Mouse (Mus musculus) stomach, postnatal 0 days (tissue): ENCODE data around the gene H2-Ab1.

Experiments used
- CTCF ChIP-seq: IDR thresholded peaks from 2 replicates; pipeline ENCODE4 v1.5.1; 2016; ENCODE audit warnings: antibody characterized with exemption, low read depth, mild to moderate bottlenecking, moderate library complexity
- EP300 ChIP-seq: optimal IDR thresholded peaks from 2 replicates; pipeline ENCODE3; 2016; ENCODE audit warnings: antibody characterized with exemption

DNA sequence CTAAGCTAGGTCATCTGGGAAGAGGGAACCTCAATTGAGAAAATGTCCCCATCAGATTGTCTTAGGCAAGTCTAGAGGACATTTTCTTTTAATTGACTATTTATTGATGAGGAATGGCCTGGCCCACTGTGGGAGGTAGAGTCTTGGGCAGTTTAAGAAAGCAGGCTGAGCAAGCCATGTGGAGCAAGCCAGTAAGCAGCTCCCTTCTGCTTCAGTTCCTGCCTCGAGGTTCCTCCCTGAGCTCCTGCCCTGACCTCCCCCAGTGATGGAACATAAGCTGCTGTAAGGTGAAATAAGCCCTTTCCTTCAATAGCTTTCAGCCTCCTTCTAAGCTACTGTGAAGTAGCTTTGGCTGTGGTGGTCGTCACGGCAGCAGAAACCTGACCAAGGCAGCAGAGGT, 19.7 kb upstream of the H2-Ab1 start:
- TF ChIP-seq EP300 (no peak), CTCF (no peak)
